Comparison of ENCODE assay signal across 20 mouse cellular contexts in genomic region chr4:41056742-41057332, GRCm38 (mm10). TPM values are rescaled to one million over a fixed set of nuclear protein-coding genes. Genes with fewer than 3 reads are reported as not detected.
A peak's percentile ranks its signal among the peaks of the same experiment; 100 is the strongest.
DNase-seq lines count a peak whose midpoint lies in the region; ATAC-seq and TF ChIP-seq lines count a peak whose summit lies in the region.
"Had no signal": no experiment of that assay in that cellular context is flagged by ENCODE, and none has a peak within 500 bp of the region (broad histone marks: within the 10 kb centered on the region; RNA-seq: fewer than 3 reads in every experiment).

No protein-coding gene starts in this region.

- ATAC-seq in intestine, embryonic 16.5 days = 0 out of 2 replicates have a peak, but pooled peaks have one; percentile 22
- no peak; the same call in 1 of the 2 replicates for ATAC-seq in intestine, postnatal 0 days
- no peak for ATAC-seq in stomach, embryonic 16.5 days (ENCODE audit: insufficient read depth, low FRiP score)
- ATAC-seq: forebrain, embryonic 13.5 days had no signal

- peaks cover 10% of the 10 kb centered on the region; the same call in 1 of the 2 replicates for H3K4me1 ChIP-seq in intestine, embryonic 16.5 days (ENCODE audit: control insufficient read depth, insufficient read depth, low read length)
- no peaks in the 10 kb centered on the region for H3K4me1 ChIP-seq in intestine, postnatal 0 days (replicated peaks; ENCODE audit: control insufficient read depth, insufficient read depth, low read length)
- H3K4me1 ChIP-seq in stomach, embryonic 16.5 days (ENCODE audit: control insufficient read depth, insufficient read depth, low read length) = peaks cover 15% of the 10 kb centered on the region; the same call in 1 of the 2 replicates
- no peaks in the 10 kb centered on the region; the same call in 1 of the 2 replicates for H3K4me1 ChIP-seq in midbrain, embryonic 10.5 days
- H3K4me1 ChIP-seq: forebrain, embryonic 13.5 days had no signal

- DNase-seq in kidney, adult 8-10 months = peak; percentile 44 to 52
- DNase-seq in kidney, postnatal 25 days = peak; percentile 52 to 80
- DNase-seq in gastrocnemius, adult 18-20 months (ENCODE audit: low spot score) = no peak
- DNase-seq in layer of hippocampus, adult 9-11 months = no peak
- no peak for DNase-seq in midbrain, embryonic 10.5 days (ENCODE audit: low spot score)
- DNase-seq: right cerebral cortex, postnatal 25 days; thymus, postnatal 25 days had no signal

- H3K9ac ChIP-seq in intestine, embryonic 16.5 days (ENCODE audit: low read depth, low read length) = no peak overlapping the region
- no peak overlapping the region for H3K9ac ChIP-seq in intestine, postnatal 0 days (ENCODE audit: low read depth, low read length)
- 0 out of 2 replicates have a peak overlapping the region, but pooled peaks have one; percentile 52 for H3K9ac ChIP-seq in stomach, embryonic 16.5 days (ENCODE audit: low read length)
- H3K9ac ChIP-seq: forebrain, embryonic 13.5 days; limb, embryonic 12.5 days; lung, embryonic 15.5 days had no signal

- 51% methylated on average over 7 of the region's 7 CpGs for WGBS in intestine, embryonic 16.5 days
- 63% methylated on average over 7 of the region's 7 CpGs for WGBS in intestine, postnatal 0 days
- 57% methylated on average over 7 of the region's 7 CpGs for WGBS in stomach, embryonic 16.5 days
- WGBS in midbrain, embryonic 10.5 days = 70% methylated on average over 7 of the region's 7 CpGs

- H3K27me3 ChIP-seq in intestine, embryonic 16.5 days (replicated peaks; ENCODE audit: control insufficient read depth, insufficient read depth, low read length) = no peaks in the 10 kb centered on the region
- no peaks in the 10 kb centered on the region for H3K27me3 ChIP-seq in intestine, postnatal 0 days (replicated peaks; ENCODE audit: control insufficient read depth, insufficient read depth, low read length)
- H3K27me3 ChIP-seq in stomach, embryonic 16.5 days (ENCODE audit: control insufficient read depth, insufficient read depth, low read length) = no peaks in the 10 kb centered on the region
- H3K27me3 ChIP-seq in midbrain, embryonic 10.5 days (ENCODE audit: low read depth, poor library complexity, severe bottlenecking) = no peaks in the 10 kb centered on the region
- H3K27me3 ChIP-seq: forebrain, embryonic 13.5 days; limb, embryonic 12.5 days; lung, embryonic 15.5 days had no signal

- no peaks in the 10 kb centered on the region for H3K9me3 ChIP-seq in intestine, embryonic 16.5 days (ENCODE audit: control insufficient read depth, low read length)
- H3K9me3 ChIP-seq in intestine, postnatal 0 days (ENCODE audit: control insufficient read depth) = no peaks in the 10 kb centered on the region
- no peaks in the 10 kb centered on the region for H3K9me3 ChIP-seq in stomach, embryonic 16.5 days (replicated peaks; ENCODE audit: control insufficient read depth, low read length)
- no peaks in the 10 kb centered on the region for H3K9me3 ChIP-seq in midbrain, embryonic 10.5 days (replicated peaks)
- H3K9me3 ChIP-seq: forebrain, embryonic 13.5 days; G1E; limb, embryonic 12.5 days; lung, embryonic 15.5 days had no signal

- H3K36me3 ChIP-seq in intestine, embryonic 16.5 days (ENCODE audit: control insufficient read depth, insufficient read depth, low read length) = no peaks in the 10 kb centered on the region
- no peaks in the 10 kb centered on the region for H3K36me3 ChIP-seq in intestine, postnatal 0 days (ENCODE audit: control insufficient read depth, insufficient read depth)
- H3K36me3 ChIP-seq in stomach, embryonic 16.5 days (ENCODE audit: control insufficient read depth, insufficient read depth, low read length) = no peaks in the 10 kb centered on the region
- H3K36me3 ChIP-seq in midbrain, embryonic 10.5 days = no peaks in the 10 kb centered on the region
- H3K36me3 ChIP-seq: G1E; limb, embryonic 12.5 days; lung, embryonic 15.5 days had no signal

- TF ChIP-seq CTCF in intestine, postnatal 0 days (IDR thresholded peaks at IDR 0.05; ENCODE audit: low read depth) = no peak

- no peak overlapping the region for H3K4me3 ChIP-seq in intestine, embryonic 16.5 days (ENCODE audit: low read length)
- no peak overlapping the region for H3K4me3 ChIP-seq in intestine, postnatal 0 days (ENCODE audit: low read depth, low read length)
- H3K4me3 ChIP-seq in stomach, embryonic 16.5 days (replicated peaks; ENCODE audit: low read length) = no peak overlapping the region
- H3K4me3 ChIP-seq in midbrain, embryonic 10.5 days = no peak overlapping the region
- H3K4me3 ChIP-seq: forebrain, embryonic 13.5 days; left cerebral cortex, adult 2 months; limb, embryonic 12.5 days; lung, embryonic 15.5 days had no signal

- no peak overlapping the region for H3K27ac ChIP-seq in intestine, embryonic 16.5 days (ENCODE audit: low read length)
- no peak overlapping the region for H3K27ac ChIP-seq in intestine, postnatal 0 days (ENCODE audit: low read depth, low read length)
- no peak overlapping the region for H3K27ac ChIP-seq in stomach, embryonic 16.5 days (ENCODE audit: low read length)
- no peak overlapping the region; the same call in 1 of the 2 replicates for H3K27ac ChIP-seq in midbrain, embryonic 10.5 days (replicated peaks)
- H3K27ac ChIP-seq: forebrain, embryonic 13.5 days; left cerebral cortex, adult 2 months; limb, embryonic 12.5 days; lung, embryonic 15.5 days had no signal

- H3K4me2 ChIP-seq in intestine, embryonic 16.5 days (ENCODE audit: low read depth, low read length) = no peak overlapping the region
- H3K4me2 ChIP-seq in intestine, postnatal 0 days (replicated peaks; ENCODE audit: low read depth) = no peak overlapping the region
- no peak overlapping the region for H3K4me2 ChIP-seq in stomach, embryonic 16.5 days (ENCODE audit: low read depth, low read length)
- H3K4me2 ChIP-seq: forebrain, embryonic 13.5 days; limb, embryonic 12.5 days; lung, embryonic 15.5 days had no signal

RNA-seq across cellular contexts. Expression of gene Aqp7, which starts 8.9 kb away (rescaled TPM):
- polyA plus RNA-seq in intestine, embryonic 16.5 days (2015; fragmentation: Nextera tagmentation; extraction: Ambion mirVana) = 0.56 and 0.83 TPM in 2 replicates
- polyA plus RNA-seq in intestine, postnatal 0 days (2015; fragmentation: Nextera tagmentation; extraction: Ambion mirVana) = 9.9 and 14.1 TPM in 2 replicates
- polyA plus RNA-seq in stomach, embryonic 16.5 days (2015; fragmentation: Nextera tagmentation; extraction: Ambion mirVana) = 0.40 and 0.45 TPM in 2 replicates
- 10 to 100 TPM in 1 of 2 experiments, 1 to 10 TPM in 1; 6.4 to 10.6 TPM for total RNA-seq in gastrocnemius, adult 18-20 months (2021)
- polyA plus RNA-seq in midbrain, embryonic 10.5 days (2016; fragmentation: Nextera tagmentation; extraction: Ambion mirVana) = 0.10 TPM in 1 of 2 replicates, not detected in the other
- total RNA-seq: G1E; hematopoietic stem cell, adult 5-6 weeks; layer of hippocampus, adult 8-10 months; left cerebral cortex, adult 2 months; midbrain, postnatal 0 days had no signal
- polyA plus RNA-seq: C2C12; forebrain, embryonic 13.5 days; G1E; heart, embryonic 14.5 days; limb, embryonic 12.5 days; lung, embryonic 15.5 days; midbrain, postnatal 0 days had no signal

RNA-seq across cellular contexts. Expression of gene Aqp3, which starts 41.1 kb away (rescaled TPM):
- polyA plus RNA-seq in intestine, embryonic 16.5 days (2015; fragmentation: Nextera tagmentation; extraction: Ambion mirVana) = 4.4 and 4.5 TPM in 2 replicates
- 4.1 and 7.4 TPM in 2 replicates for polyA plus RNA-seq in intestine, postnatal 0 days (2015; fragmentation: Nextera tagmentation; extraction: Ambion mirVana)
- polyA plus RNA-seq in stomach, embryonic 16.5 days (2015; fragmentation: Nextera tagmentation; extraction: Ambion mirVana) = 101 and 127 TPM in 2 replicates
- not detected for total RNA-seq in gastrocnemius, adult 18-20 months (2021)
- 2.5 and 5.0 TPM in 2 replicates for polyA plus RNA-seq in midbrain, embryonic 10.5 days (2016; fragmentation: Nextera tagmentation; extraction: Ambion mirVana)
- total RNA-seq: hematopoietic stem cell, adult 5-6 weeks; layer of hippocampus, adult 8-10 months; left cerebral cortex, adult 2 months had no signal
- polyA plus RNA-seq: forebrain, embryonic 13.5 days had no signal

Comparison
In these comparisons a context has a peak if more than half of its experiments do, and no peak if none do; other contexts are left out.
1. DNase-seq: peak in kidney, adult 8-10 months (2 of 2) and kidney, postnatal 25 days (2 of 2); none in gastrocnemius, adult 18-20 months (single experiment), layer of hippocampus, adult 9-11 months (single experiment) and midbrain, embryonic 10.5 days (single experiment).
2. RNA of gene Aqp3, which starts 41.1 kb away (polyA plus RNA-seq): 101 to 127 TPM in stomach, embryonic 16.5 days; 2.5 to 5.0 TPM in midbrain, embryonic 10.5 days, 4.4 to 4.5 TPM in intestine, embryonic 16.5 days and 4.1 to 7.4 TPM in intestine, postnatal 0 days; every median in the first group is over 10 times any median in the second.